Mouse (Mus musculus): ENCODE measurements around the gene Gdf1.

DNA sequence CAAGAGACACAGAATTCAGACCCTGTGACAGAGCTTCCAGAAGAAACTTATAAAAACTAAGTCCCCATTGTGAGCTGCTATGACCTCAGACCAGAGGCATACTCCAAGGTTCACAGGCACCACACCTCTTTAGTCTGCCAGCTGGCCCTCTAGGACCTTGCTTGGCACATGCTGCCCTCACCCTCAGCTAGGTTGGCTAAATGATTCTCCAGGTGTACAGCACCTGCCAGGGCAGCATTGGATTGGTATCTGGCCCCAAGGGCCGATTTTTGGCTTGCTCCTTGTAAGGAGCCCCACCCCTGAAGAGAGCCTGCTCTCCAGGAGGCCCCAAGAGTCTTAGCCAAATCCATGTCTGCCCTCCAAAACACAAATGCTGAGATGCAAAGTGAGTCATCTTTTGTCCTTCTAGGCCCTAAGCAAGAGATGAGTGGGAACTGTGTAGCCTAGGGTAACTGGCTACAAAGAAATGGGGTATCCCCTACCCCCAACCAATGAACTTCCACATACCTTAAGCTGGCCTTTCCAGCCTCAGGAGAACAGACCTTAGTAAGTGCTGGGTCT, 18.3 kb downstream of the Gdf1 start:
- TF ChIP-seq CTCF (IDR thresholded peaks at IDR 0.05; ENCODE audit: borderline replicate concordance, insufficient read depth, low read depth, low read length) (no peak), POLR2A (IDR thresholded peaks at IDR 0.05; ENCODE audit: borderline replicate concordance, insufficient read depth, low read length) (no peak)

Data from cerebellum, adult 2 months (tissue).